Mouse (Mus musculus) testis, postnatal 14 days (tissue): ENCODE data around the gene Map3k3.
"Not testable (repeated sequence)": the region's sequence is repeated elsewhere in the genome, so short reads cannot be mapped to it uniquely, and the experiment has no call there.

ENCODE experiments used
- DNase-seq: peaks from one replicate; pipeline ENCODE4 v3.0.0; 2021; ENCODE audit warnings: low spot score

The Map3k3 gene

GRCm38 (mm10) chr11:106076321-106076720 lies 8.1 kb upstream of the Map3k3 start:
- DNase-seq: no peak

- peak; percentile 83 for DNase-seq
Measured at GRCm38 (mm10) chr11:106084911-106085561, 623 bp downstream of the Map3k3 start.

- DNase-seq: no peak
Measured at GRCm38 (mm10) chr11:106098223-106098622, 13.8 kb downstream of the Map3k3 start.

GRCm38 (mm10) chr11:106102866-106103265 lies 18.5 kb downstream of the Map3k3 start:
- no peak for DNase-seq

- no peak for DNase-seq
Measured at GRCm38 (mm10) chr11:106106047-106106587, 21.7 kb downstream of the Map3k3 start.

- no peak for DNase-seq
Measured at GRCm38 (mm10) chr11:106111688-106112087, 27.3 kb downstream of the Map3k3 start.

- DNase-seq: no peak
Measured at GRCm38 (mm10) chr11:106122221-106122620, 37.8 kb downstream of the Map3k3 start.

- DNase-seq: no peak
Measured at GRCm38 (mm10) chr11:106122736-106123135, 38.3 kb downstream of the Map3k3 start.

- no peak for DNase-seq
Measured at GRCm38 (mm10) chr11:106124784-106125183, 40.4 kb downstream of the Map3k3 start.

- DNase-seq: no peak
Measured at GRCm38 (mm10) chr11:106125827-106126226, 41.4 kb downstream of the Map3k3 start.

- DNase-seq: not testable (repeated sequence)
Measured at GRCm38 (mm10) chr11:106126727-106127373, 42.4 kb downstream of the Map3k3 start.

- DNase-seq: no peak
Measured at GRCm38 (mm10) chr11:106129477-106129876, 45.1 kb downstream of the Map3k3 start.

- DNase-seq: no peak
Measured at GRCm38 (mm10) chr11:106132516-106132915, 48.1 kb downstream of the Map3k3 start.

GRCm38 (mm10) chr11:106134580-106135528 lies 50.4 kb downstream of the Map3k3 start:
- DNase-seq: peak; percentile 52

GRCm38 (mm10) chr11:106151219-106151618 lies 66.8 kb downstream of the Map3k3 start:
- no peak for DNase-seq

GRCm38 (mm10) chr11:106152132-106152531 lies 67.7 kb downstream of the Map3k3 start:
- no peak for DNase-seq

- no peak for DNase-seq
Measured at GRCm38 (mm10) chr11:106154091-106154490, 69.7 kb downstream of the Map3k3 start.

- DNase-seq: no peak
Measured at GRCm38 (mm10) chr11:106154770-106155169, 70.4 kb downstream of the Map3k3 start.

- DNase-seq: no peak
Measured at GRCm38 (mm10) chr11:106155761-106156160, 71.3 kb downstream of the Map3k3 start.

- DNase-seq: no peak
Measured at GRCm38 (mm10) chr11:106156257-106156656, 71.8 kb downstream of the Map3k3 start.

- DNase-seq: no peak
Measured at GRCm38 (mm10) chr11:106157154-106157553, 72.7 kb downstream of the Map3k3 start.
